Mouse (Mus musculus) liver, embryonic 12.5 days (tissue): ENCODE measurements around the gene Dnaaf5. TPM values are rescaled to one million over a fixed set of nuclear protein-coding genes. Genes with fewer than 3 reads are reported as not detected.

ENCODE experiments used
- ATAC-seq: fragments of 200-750 bp; cut with Nextera tagmentation; 2 replicates; pipeline ENCODE4 v1.8.0; 2017; ENCODE audit warnings: moderate number of reproducible peaks, mild to moderate bottlenecking, moderate library complexity
- H3K27ac ChIP-seq: fragments of 300-500 bp; sonication (generic); 2 replicates; pipeline ENCODE4 v1.5.1; 2016; ENCODE audit warnings: mild to moderate bottlenecking
- H3K27me3 ChIP-seq: fragments of 300-500 bp; sonication (generic); replicated peaks from 2 replicates; pipeline ENCODE4 v1.6.1; 2016; ENCODE audit warnings: mild to moderate bottlenecking, moderate library complexity
- H3K36me3 ChIP-seq: fragments of 300-500 bp; sonication (generic); 2 replicates; pipeline ENCODE4 v1.6.1; 2016; ENCODE audit warnings: mild to moderate bottlenecking, moderate library complexity
- H3K4me1 ChIP-seq: fragments of 300-500 bp; sonication (generic); 2 replicates; pipeline ENCODE4 v1.6.1; 2016
- H3K4me2 ChIP-seq: fragments of 300-500 bp; sonication (generic); 2 replicates; pipeline ENCODE4 v1.6.1; 2016; ENCODE audit warnings: mild to moderate bottlenecking, moderate library complexity
- H3K4me3 ChIP-seq: fragments of 300-500 bp; sonication (generic); 2 replicates; pipeline ENCODE4 v1.5.1; 2016; ENCODE audit warnings: mild to moderate bottlenecking, moderate library complexity
- H3K9ac ChIP-seq: fragments of 300-500 bp; sonication (generic); 2 replicates; pipeline ENCODE4 v1.6.1; 2016; ENCODE audit warnings: mild to moderate bottlenecking, moderate library complexity
- H3K9me3 ChIP-seq: fragments of 300-500 bp; sonication (generic); replicated peaks from 2 replicates; pipeline ENCODE4 v1.6.1; 2016; ENCODE audit warnings: mild to moderate bottlenecking, moderate library complexity
- WGBS: fragments of 180-500 bp; shearing (Covaris S2); methylation state at CpG from one replicate; pipeline ENCODE4 v1.1.7; 2016; ENCODE audit not compliant: insufficient replicate concordance; 5-methylcytosine and 5-hydroxymethylcytosine counted together
- polyA plus RNA-seq: library from polyadenylated mRNA; unstranded; fragments of >200 nt; fragmentation: Nextera tagmentation; extraction: Ambion mirVana; gene quantifications from 2 replicates; pipeline ENCODE4 v1.2.1, GENCODE M21; 2016

The Dnaaf5 gene
- polyA plus RNA-seq, 1 experiment from 2014 or later, result 5.9 TPM

DNA sequence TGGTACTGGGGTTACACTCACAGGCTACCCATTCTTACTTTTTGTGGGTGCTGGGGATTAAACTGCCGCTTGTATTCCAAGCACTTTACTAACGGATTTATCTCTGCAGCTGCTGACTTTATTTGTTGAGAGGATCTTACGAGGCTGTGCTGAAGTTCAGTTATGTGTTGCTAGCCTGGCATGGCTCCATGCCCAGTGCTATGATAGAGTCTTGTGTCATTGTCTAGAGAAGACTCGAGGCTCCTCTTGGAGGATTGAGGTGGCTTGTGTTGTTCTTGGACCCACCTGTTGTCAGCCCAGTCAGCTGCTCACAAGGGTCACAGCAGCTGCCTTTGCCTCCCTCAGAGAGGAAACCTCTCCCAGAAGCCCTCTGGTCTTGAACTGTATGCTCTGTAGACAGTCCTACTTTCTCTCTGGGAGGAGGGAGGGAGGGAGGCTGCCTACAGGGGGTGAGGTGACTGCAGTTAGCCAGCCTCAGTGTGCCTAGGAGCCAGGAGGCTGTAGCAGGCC, 70.0 kb downstream of the Dnaaf5 start:
- H3K36me3 ChIP-seq, result peaks cover 79% of the 10 kb centered on the region
- peak overlapping the region; percentile 40; the same call in 1 of the 2 replicates for H3K27ac ChIP-seq
- H3K9me3 ChIP-seq, result no peaks in the 10 kb centered on the region
- H3K4me3 ChIP-seq, result no peak overlapping the region
- peaks cover 10% of the 10 kb centered on the region for H3K4me1 ChIP-seq
- H3K27me3 ChIP-seq, result no peaks in the 10 kb centered on the region
- no peak for ATAC-seq
- no peak overlapping the region for H3K4me2 ChIP-seq
- H3K9ac ChIP-seq, result no peak overlapping the region
- WGBS, result 87% methylated on average over 4 of the region's 4 CpGs

DNA sequence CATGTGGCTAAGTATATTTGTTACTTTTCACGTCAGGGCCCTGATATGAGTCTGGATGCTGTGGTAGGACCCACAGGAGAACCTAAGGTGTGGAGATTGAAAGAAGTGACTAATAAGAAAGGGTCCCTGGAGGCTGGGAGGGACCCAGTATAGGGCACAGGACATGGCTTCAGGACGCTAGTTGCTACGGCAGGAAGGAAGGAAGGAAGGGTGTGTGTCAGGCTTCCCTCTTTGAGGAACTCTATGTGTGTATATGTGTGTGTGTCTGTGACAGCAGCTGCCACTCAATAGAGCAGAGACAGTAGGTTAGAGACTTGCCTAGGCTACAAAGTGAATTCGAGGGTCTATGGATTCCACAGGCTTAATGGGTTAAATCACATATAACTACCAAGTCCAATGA, 70.6 kb downstream of the Dnaaf5 start:
- peaks cover 79% of the 10 kb centered on the region for H3K36me3 ChIP-seq
- no peak for ATAC-seq
- peaks cover 10% of the 10 kb centered on the region for H3K4me1 ChIP-seq

DNA sequence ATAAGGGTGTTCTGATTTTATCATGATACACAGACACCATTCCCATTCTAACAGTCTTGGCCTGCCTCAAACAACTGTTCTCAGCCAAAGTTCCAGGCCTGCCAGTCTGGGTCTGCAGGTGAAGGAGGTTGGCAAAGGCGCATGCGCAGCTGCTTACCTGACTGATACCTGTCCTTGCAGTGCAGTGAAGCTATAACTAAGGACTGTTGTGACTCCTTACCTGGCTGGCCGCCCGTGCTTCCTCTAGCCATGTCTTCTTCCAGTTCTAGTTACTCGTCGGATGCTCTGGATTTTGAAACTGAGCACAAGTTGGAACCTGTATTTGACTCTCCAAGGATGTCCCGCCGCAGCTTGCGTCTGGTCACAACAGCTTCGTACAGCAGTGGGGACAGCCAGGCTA, 73.3 kb downstream of the Dnaaf5 start:
- H3K36me3 ChIP-seq, result peaks cover 87% of the 10 kb centered on the region
- ATAC-seq, result no peak

More for the DNA sequence above, 70.6 kb downstream of the Dnaaf5 start:
- Histone ChIP-seq H3K9ac (no peak overlapping the region), H3K4me3 (no peak overlapping the region), H3K27me3 (no peaks in the 10 kb centered on the region), H3K4me2 (no peak overlapping the region), H3K9me3 (no peaks in the 10 kb centered on the region), H3K27ac (0 out of 2 replicates have a peak overlapping the region, but pooled peaks have one; percentile 40)
- WGBS, result 73% methylated on average over 4 of the region's 4 CpGs

DNA sequence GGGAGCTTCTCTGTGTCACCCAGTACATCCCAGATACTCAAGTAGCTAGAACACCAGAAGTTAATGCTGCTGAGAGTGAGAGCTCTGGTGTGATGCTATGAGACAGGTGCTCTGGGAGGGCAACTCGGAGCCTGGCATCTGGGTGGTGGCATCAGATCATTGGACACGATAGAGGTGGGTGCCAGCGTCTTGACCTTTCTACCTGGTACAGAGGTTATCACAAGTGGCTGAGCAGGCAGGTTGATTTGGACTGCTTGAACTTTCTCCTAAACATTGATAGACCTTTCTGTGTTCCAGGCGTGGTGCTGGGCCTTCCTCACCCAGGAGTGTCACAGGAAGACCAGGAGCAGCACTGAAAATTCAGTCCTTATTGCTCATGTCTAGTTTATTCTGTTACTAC, 77.2 kb downstream of the Dnaaf5 start:
- peaks cover 99% of the 10 kb centered on the region for H3K36me3 ChIP-seq
- H3K4me3 ChIP-seq, result no peak overlapping the region
- H3K4me2 ChIP-seq, result no peak overlapping the region
- H3K27ac ChIP-seq, result no peak overlapping the region
- H3K9me3 ChIP-seq, result no peaks in the 10 kb centered on the region
- no peak for ATAC-seq
- H3K9ac ChIP-seq, result no peak overlapping the region
- peaks cover 13% of the 10 kb centered on the region for H3K4me1 ChIP-seq
- no peaks in the 10 kb centered on the region for H3K27me3 ChIP-seq
- 90% methylated on average over 4 of the region's 4 CpGs for WGBS

More for the DNA sequence above, 73.3 kb downstream of the Dnaaf5 start:
- 94% methylated on average over 10 of the region's 10 CpGs for WGBS
- H3K4me3 ChIP-seq, result no peak overlapping the region
- H3K9ac ChIP-seq, result no peak overlapping the region
- no peak overlapping the region for H3K4me2 ChIP-seq
- peaks cover 7% of the 10 kb centered on the region for H3K4me1 ChIP-seq
- no peak overlapping the region for H3K27ac ChIP-seq
- no peaks in the 10 kb centered on the region for H3K9me3 ChIP-seq
- no peaks in the 10 kb centered on the region for H3K27me3 ChIP-seq

DNA sequence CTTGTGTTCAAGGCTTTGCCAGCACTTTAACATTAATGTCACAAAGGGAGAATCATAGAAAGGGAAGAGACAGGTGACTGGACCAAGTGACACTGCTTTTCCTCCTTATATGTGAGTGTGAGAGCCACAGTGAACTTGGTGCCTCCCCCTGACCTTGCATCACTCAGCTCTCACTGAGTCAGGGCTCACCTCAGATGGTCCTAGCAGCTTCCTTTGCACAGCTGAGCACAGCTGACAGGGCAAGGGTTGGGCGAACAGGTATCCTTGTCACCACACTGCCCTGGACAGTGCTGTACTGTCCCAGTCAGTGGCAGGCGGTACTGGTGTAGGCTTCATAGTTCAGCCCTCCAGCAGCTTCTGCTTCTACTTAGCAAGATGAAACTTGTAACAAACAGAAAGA, 77.6 kb downstream of the Dnaaf5 start:
- ATAC-seq, result no peak

DNA sequence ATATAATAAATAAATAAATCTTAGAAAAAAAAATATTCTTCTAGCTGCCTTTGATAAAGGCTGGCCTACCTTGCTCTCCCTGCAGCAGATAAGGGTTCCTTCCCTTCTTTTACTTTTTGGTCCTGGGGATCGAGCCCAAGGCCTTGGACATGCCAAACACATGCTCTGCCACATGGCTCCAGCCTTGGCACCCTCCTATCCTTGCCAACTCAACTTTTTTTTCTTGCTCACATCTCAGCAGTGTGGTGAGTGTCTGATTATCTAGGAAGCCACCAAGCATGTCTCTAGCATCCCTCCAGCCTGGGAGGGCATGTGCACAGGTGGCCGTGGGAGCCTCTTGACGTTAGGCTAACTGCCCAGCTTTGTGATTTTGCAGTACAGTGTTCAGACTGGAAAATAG, 78.3 kb downstream of the Dnaaf5 start:
- WGBS, result 90% methylated on average over 3 of the region's 3 CpGs
- no peak overlapping the region for H3K9ac ChIP-seq
- peaks cover 16% of the 10 kb centered on the region for H3K4me1 ChIP-seq
- no peak overlapping the region for H3K4me2 ChIP-seq
- H3K27ac ChIP-seq, result no peak overlapping the region
- no peak overlapping the region for H3K4me3 ChIP-seq
- H3K9me3 ChIP-seq, result no peaks in the 10 kb centered on the region
- ATAC-seq, result no peak
- no peaks in the 10 kb centered on the region for H3K27me3 ChIP-seq
- H3K36me3 ChIP-seq, result peaks cover 99% of the 10 kb centered on the region

More for the DNA sequence above, 77.6 kb downstream of the Dnaaf5 start:
- Histone ChIP-seq H3K27me3 (no peaks in the 10 kb centered on the region), H3K36me3 (peaks cover 99% of the 10 kb centered on the region), H3K27ac (no peak overlapping the region), H3K4me1 (peaks cover 16% of the 10 kb centered on the region), H3K4me2 (no peak overlapping the region), H3K9ac (no peak overlapping the region), H3K9me3 (no peaks in the 10 kb centered on the region), H3K4me3 (no peak overlapping the region)
- WGBS, result 88% methylated on average over 2 of the region's 2 CpGs

DNA sequence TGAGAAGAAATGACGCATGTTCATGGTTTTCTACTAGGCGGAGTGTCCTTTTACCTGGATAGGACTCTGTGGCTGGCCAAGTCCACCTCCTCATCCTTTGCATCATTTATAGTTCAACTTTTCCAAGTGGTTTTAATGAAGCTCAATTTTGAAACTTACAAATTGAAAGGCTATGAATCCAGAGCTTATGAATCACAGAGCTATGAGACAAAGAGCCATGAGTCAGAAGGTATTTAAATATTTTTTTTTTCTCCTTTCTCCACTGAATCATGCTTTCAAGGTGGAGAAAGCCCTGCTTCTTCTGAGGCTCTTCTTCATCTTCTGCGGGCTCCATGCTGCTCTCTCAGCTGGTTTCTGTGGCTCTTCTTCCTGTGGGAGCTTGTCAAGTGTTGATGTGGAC, 79.7 kb downstream of the Dnaaf5 start:
- no peak overlapping the region for H3K4me3 ChIP-seq
- peaks cover 99% of the 10 kb centered on the region for H3K36me3 ChIP-seq
- no peak overlapping the region for H3K27ac ChIP-seq
- H3K4me1 ChIP-seq, result peaks cover 16% of the 10 kb centered on the region
- no peaks in the 10 kb centered on the region for H3K9me3 ChIP-seq
- H3K9ac ChIP-seq, result no peak overlapping the region
- 87% methylated on average over 3 of the region's 3 CpGs for WGBS
- no peak for ATAC-seq
- H3K27me3 ChIP-seq, result no peaks in the 10 kb centered on the region
- H3K4me2 ChIP-seq, result no peak overlapping the region

DNA sequence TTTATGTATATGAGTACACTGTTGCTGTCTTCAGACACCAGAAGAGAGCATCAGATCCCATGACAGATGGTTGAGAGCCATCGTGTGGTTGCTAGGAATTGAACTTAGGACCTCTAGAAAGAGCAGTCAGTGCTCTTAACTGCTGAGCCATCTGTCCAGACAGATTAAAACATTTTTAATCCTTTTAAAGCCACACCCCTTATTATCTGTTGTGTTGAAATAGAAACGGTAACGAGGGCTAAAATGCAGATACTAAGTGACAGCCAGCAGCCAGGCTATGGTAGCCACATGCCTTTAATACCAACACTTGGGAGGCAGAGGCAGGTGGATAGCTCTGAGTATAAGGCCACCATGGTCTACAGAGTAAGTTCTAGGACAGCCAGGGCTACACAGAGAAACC, 82.1 kb downstream of the Dnaaf5 start:
- Histone ChIP-seq H3K36me3 (peaks cover 100% of the 10 kb centered on the region), H3K9ac (no peak overlapping the region)

DNA sequence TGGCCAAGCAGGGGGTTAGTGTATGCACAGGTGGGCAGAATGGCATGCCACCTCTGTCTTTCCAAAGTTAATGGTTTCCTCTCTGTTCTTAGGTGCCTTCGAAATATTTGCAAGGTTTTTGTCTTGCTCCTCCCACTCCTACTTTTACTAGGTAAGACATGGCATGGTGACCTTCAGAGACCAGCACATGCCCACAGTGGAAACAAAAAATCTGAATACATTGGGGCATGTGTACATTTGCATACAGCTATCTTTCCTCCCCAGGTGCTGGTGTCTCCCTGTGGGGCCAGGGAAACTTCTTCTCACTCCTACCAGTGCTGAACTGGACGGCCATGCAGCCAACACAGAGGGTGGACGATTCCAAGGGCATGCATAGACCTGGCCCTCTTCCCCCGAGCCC, 84.4 kb downstream of the Dnaaf5 start:
- Histone ChIP-seq H3K27me3 (no peaks in the 10 kb centered on the region), H3K4me3 (no peak overlapping the region), H3K4me2 (no peak overlapping the region), H3K9me3 (no peaks in the 10 kb centered on the region), H3K9ac (no peak overlapping the region), H3K27ac (no peak overlapping the region), H3K4me1 (peaks cover 16% of the 10 kb centered on the region), H3K36me3 (peaks cover 100% of the 10 kb centered on the region)
- ATAC-seq, result no peak
- 80% methylated on average over 4 of the region's 4 CpGs for WGBS

More for the DNA sequence above, 82.1 kb downstream of the Dnaaf5 start:
- ATAC-seq, result peak; percentile 24; the same call in 1 of the 2 replicates
- no peaks in the 10 kb centered on the region for H3K9me3 ChIP-seq
- H3K4me1 ChIP-seq, result peaks cover 16% of the 10 kb centered on the region
- H3K4me2 ChIP-seq, result no peak overlapping the region
- no peak overlapping the region for H3K4me3 ChIP-seq
- 39% methylated on average over 3 of the region's 3 CpGs for WGBS
- 0 out of 2 replicates have a peak overlapping the region, but pooled peaks have one; percentile 34 for H3K27ac ChIP-seq
- H3K27me3 ChIP-seq, result no peaks in the 10 kb centered on the region

Other genes with a start within 250 kb of the Dnaaf5 start
- 1.9 and 2.8 TPM in 2 replicates for gene Pdgfa, start 152.9 kb upstream of the Dnaaf5 start, polyA plus RNA-seq
- 3.4 and 3.9 TPM in 2 replicates for gene Prkar1b, start 222 bp upstream of the Dnaaf5 start, polyA plus RNA-seq
- 31.7 and 34.6 TPM in 2 replicates for gene Sun1, start 50.4 kb downstream of the Dnaaf5 start, polyA plus RNA-seq
- 162 and 165 TPM in 2 replicates for gene Get4, start 102.1 kb downstream of the Dnaaf5 start, polyA plus RNA-seq
- gene Adap1, start 175.4 kb downstream of the Dnaaf5 start, polyA plus RNA-seq, result 6.7 and 7.3 TPM in 2 replicates
- 72.3 and 73.8 TPM in 2 replicates for gene Cox19, start 201.2 kb downstream of the Dnaaf5 start, polyA plus RNA-seq
- gene Cyp2w1, start 202.4 kb downstream of the Dnaaf5 start, polyA plus RNA-seq, result not detected in 2 replicates
- gene Gpr146, start 227.5 kb downstream of the Dnaaf5 start, polyA plus RNA-seq, result 18.3 and 19.3 TPM in 2 replicates